In the genomic region with DNA sequence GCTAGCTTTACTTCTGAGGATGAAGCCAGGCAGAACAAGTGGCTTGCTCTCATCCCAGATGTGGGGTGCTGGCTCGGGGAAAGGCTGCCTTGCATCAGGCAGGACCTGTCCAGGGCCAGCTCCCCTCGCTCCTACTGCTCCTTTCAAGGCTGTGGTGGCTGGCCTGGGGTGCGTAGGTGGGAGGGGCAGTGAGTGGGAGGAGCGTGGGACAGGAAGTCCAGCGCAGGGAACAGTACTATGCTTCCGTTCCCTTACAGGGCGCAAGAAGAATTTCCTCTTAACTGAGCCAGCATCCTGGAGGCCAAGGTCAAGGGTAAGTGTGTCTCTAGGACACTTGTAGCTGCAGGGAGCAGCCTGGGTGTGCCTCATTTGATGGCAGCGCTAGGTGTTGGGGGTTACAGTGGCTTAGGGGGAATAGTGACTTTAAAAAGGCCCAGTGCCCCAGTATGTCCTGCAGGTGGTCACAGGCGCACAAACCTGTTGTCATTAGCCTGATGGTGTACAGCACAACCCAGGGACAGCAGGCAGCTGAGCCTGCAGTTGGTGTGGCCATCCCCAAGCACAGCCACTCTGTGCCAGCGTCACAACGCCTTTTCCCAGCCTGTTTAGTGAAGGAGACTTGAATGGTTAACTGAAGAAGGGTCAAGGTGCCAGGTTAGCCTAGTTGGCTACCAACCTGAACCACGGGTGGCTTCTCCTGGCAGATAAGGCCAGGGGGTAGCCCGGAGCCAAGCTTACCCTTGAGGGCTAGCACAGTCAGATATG, we compare ENCODE assay signal across 9 mouse cellular contexts. TPM values are rescaled to one million over a fixed set of nuclear protein-coding genes. Genes with fewer than 3 reads are reported as not detected.
DNase-seq lines count a peak whose midpoint lies in the region; ATAC-seq lines count a peak whose summit lies in the region.
"Had no signal": no experiment of that assay in that cellular context is flagged by ENCODE, and none has a peak within 500 bp of the region (broad histone marks: within the 10 kb centered on the region; RNA-seq: fewer than 3 reads in every experiment).

No protein-coding gene starts in this region.

- ATAC-seq in kidney, embryonic 15.5 days (replicated peaks; ENCODE audit: low FRiP score) = no peak; the same call in 1 of the 2 replicates
- 0 out of 2 replicates have a peak, but pooled peaks have one; percentile 26 for ATAC-seq in kidney, embryonic 14.5 days (ENCODE audit: low FRiP score, low TSS enrichment)

- peaks cover 36% of the 10 kb centered on the region for H3K36me3 ChIP-seq in kidney, embryonic 15.5 days
- H3K36me3 ChIP-seq in kidney, embryonic 14.5 days (ENCODE audit: control insufficient read depth, insufficient read depth, low read length) = peaks cover 14% of the 10 kb centered on the region; the same call in 1 of the 2 replicates

- no peaks in the 10 kb centered on the region for H3K27me3 ChIP-seq in kidney, embryonic 15.5 days
- H3K27me3 ChIP-seq in kidney, embryonic 14.5 days (ENCODE audit: control insufficient read depth, insufficient read depth, low read length) = no peaks in the 10 kb centered on the region

- WGBS in kidney, embryonic 15.5 days = 84% methylated on average over 13 of the region's 13 CpGs
- whole genome bisulfite sequencing in kidney, embryonic 14.5 days = 84% methylated on average over 13 of the region's 13 CpGs

- H3K4me2 ChIP-seq in kidney, embryonic 15.5 days = no peak overlapping the region
- no peak overlapping the region for H3K4me2 ChIP-seq in kidney, embryonic 14.5 days (replicated peaks; ENCODE audit: low read depth, low read length)

- H3K9me3 ChIP-seq in kidney, embryonic 15.5 days (replicated peaks) = no peaks in the 10 kb centered on the region
- no peaks in the 10 kb centered on the region for H3K9me3 ChIP-seq in kidney, embryonic 14.5 days (ENCODE audit: control insufficient read depth, low read length)

- H3K4me3 ChIP-seq in kidney, embryonic 15.5 days (replicated peaks) = no peak overlapping the region
- H3K4me3 ChIP-seq in kidney, embryonic 14.5 days (ENCODE audit: low read length) = no peak overlapping the region

- intact Hi-C loops in left cerebral cortex, postnatal 36 days (cut with DNase I) = loop anchor here (5.0 to 10.0 kb wide), 2 partner anchors 92 to 610 kb away; no protein-coding TSS in a partner anchor

- H3K27ac ChIP-seq in kidney, embryonic 15.5 days = no peak overlapping the region
- H3K27ac ChIP-seq in kidney, embryonic 14.5 days (ENCODE audit: low read depth, low read length) = no peak overlapping the region

- H3K9ac ChIP-seq in kidney, embryonic 15.5 days = no peak overlapping the region
- H3K9ac ChIP-seq in kidney, embryonic 14.5 days (ENCODE audit: low read depth, low read length) = no peak overlapping the region
- H3K9ac ChIP-seq: forebrain, postnatal 0 days had no signal

- no peaks in the 10 kb centered on the region for H3K4me1 ChIP-seq in kidney, embryonic 15.5 days
- no peaks in the 10 kb centered on the region for H3K4me1 ChIP-seq in kidney, embryonic 14.5 days (ENCODE audit: control insufficient read depth, insufficient read depth, low read length)

- peak; percentile 54 for DNase-seq in kidney, adult 11 months
- DNase-seq in adrenal gland, postnatal 36 days = peak; percentile 88 to 89
- DNase-seq in lung, postnatal 14 days = peak; percentile 27
- no peak for DNase-seq in left cerebral cortex, postnatal 36 days (ENCODE audit: low spot score in 2 of 2)
- DNase-seq in Muller cell, postnatal 12 days (ENCODE audit: inconsistent ontology term) = no peak
- DNase-seq in spleen, postnatal 4 days (ENCODE audit: low spot score in 2 of 2) = no peak

RNA-seq across cellular contexts. Expression of a gene that starts 10.1 kb away (rescaled TPM):
- 37.0 and 42.5 TPM in 2 replicates for polyA plus RNA-seq in kidney, embryonic 15.5 days (2015; fragmentation: Nextera tagmentation; extraction: Ambion mirVana)
- total RNA-seq in adrenal gland, postnatal 36 days (2021) = 10 to 100 TPM; 32.3 to 34.8 TPM
- polyA plus RNA-seq in kidney, embryonic 14.5 days (2014; fragmentation: Nextera tagmentation; extraction: Ambion mirVana) = 47.7 and 50.7 TPM in 2 replicates
- total RNA-seq in left cerebral cortex, postnatal 36 days (2021) = 10 to 100 TPM; 41.5 to 44.8 TPM

Comparison
In these comparisons a context has a peak if more than half of its experiments do, and no peak if none do; other contexts are left out.
1. DNase-seq: peak in kidney, adult 11 months (single experiment), adrenal gland, postnatal 36 days (2 of 2) and lung, postnatal 14 days (single experiment); none in left cerebral cortex, postnatal 36 days (0 of 2), Muller cell, postnatal 12 days (single experiment) and spleen, postnatal 4 days (0 of 2).